Mouse (Mus musculus): ENCODE data around the gene Mup1.
"Not testable (repeated sequence)": the region's sequence is repeated elsewhere in the genome, so short reads cannot be mapped to it uniquely, and the experiment has no call there.

Gene Mup1

GRCm38 (mm10) chr4:60501860-60502259 lies at the start of gene Mup1:
Gene Mup1, minus strand, starts transcription at chr4:60501960.
- not testable (repeated sequence) for ATAC-seq (ENCODE audit: insufficient number of reproducible peaks, low FRiP score, low TSS enrichment)

All from cerebellum, adult (tissue).